Mouse (Mus musculus) embryonic facial prominence, embryonic 13.5 days (tissue): ENCODE measurements around the gene Ss18l1. TPM values are rescaled to one million over a fixed set of nuclear protein-coding genes. Genes with fewer than 3 reads are reported as not detected.
A peak's percentile ranks its signal among the peaks of the same experiment; 100 is the strongest.

Experiments
- ATAC-seq: fragments of 200-750 bp; cut with Nextera tagmentation; 2 replicates; pipeline ENCODE4 v1.8.0; 2017; ENCODE audit warnings: low read depth; ENCODE audit not compliant: insufficient number of reproducible peaks, insufficient read depth, low FRiP score, low TSS enrichment
- H3K27ac ChIP-seq: fragments of 300-500 bp; sonication (generic); 2 replicates; pipeline ENCODE4 v1.5.1; 2015; ENCODE audit warnings: moderate library complexity, mild to moderate bottlenecking, inconsistent platforms
- H3K27me3 ChIP-seq: fragments of 300-500 bp; sonication (generic); 2 replicates; pipeline ENCODE4 v1.6.1; 2015; ENCODE audit warnings: mild to moderate bottlenecking, inconsistent platforms
- H3K36me3 ChIP-seq: fragments of 300-500 bp; sonication (generic); 2 replicates; pipeline ENCODE4 v1.6.1; 2015; ENCODE audit warnings: mild to moderate bottlenecking, inconsistent platforms
- H3K4me1 ChIP-seq: fragments of 300-500 bp; sonication (generic); 2 replicates; pipeline ENCODE4 v1.6.1; 2015; ENCODE audit warnings: inconsistent platforms
- H3K4me2 ChIP-seq: fragments of 300-500 bp; sonication (generic); 2 replicates; pipeline ENCODE4 v1.6.1; 2015; ENCODE audit warnings: moderate library complexity, mild to moderate bottlenecking, inconsistent platforms
- H3K4me3 ChIP-seq: fragments of 300-500 bp; sonication (generic); 2 replicates; pipeline ENCODE4 v1.5.1; 2015; ENCODE audit warnings: mild to moderate bottlenecking, inconsistent platforms
- H3K9ac ChIP-seq: fragments of 300-500 bp; sonication (generic); 2 replicates; pipeline ENCODE4 v1.6.1; 2015; ENCODE audit warnings: mild to moderate bottlenecking, inconsistent platforms
- H3K9me3 ChIP-seq: fragments of 300-500 bp; sonication (generic); 2 replicates; pipeline ENCODE4 v1.6.1; 2016; ENCODE audit warnings: inconsistent platforms
- WGBS: fragments of 180-500 bp; shearing (Covaris S2); methylation state at CpG from one replicate; pipeline ENCODE4 v1.1.7; 2015; ENCODE audit warnings: mixed read lengths; 5-methylcytosine and 5-hydroxymethylcytosine counted together
- polyA plus RNA-seq: library from polyadenylated mRNA; unstranded; fragments of >200 nt; fragmentation: Nextera tagmentation; extraction: Ambion mirVana; gene quantifications from 2 replicates; pipeline ENCODE4 v1.2.1, GENCODE M21; 2015

Ss18l1 gene
- polyA plus RNA-seq, 1 experiment from 2014 or later, result 6.2 TPM

GRCm38 (mm10) chr2:180020091-180020661 is 22.1 kb upstream of the Ss18l1 start:
- no peak overlapping the region for H3K4me2 ChIP-seq
- no peak overlapping the region for H3K4me3 ChIP-seq
- no peaks in the 10 kb centered on the region for H3K9me3 ChIP-seq
- H3K36me3 ChIP-seq, result no peaks in the 10 kb centered on the region
- no peaks in the 10 kb centered on the region for H3K4me1 ChIP-seq
- H3K9ac ChIP-seq, result no peak overlapping the region
- ATAC-seq, result no peak
- WGBS, result 78% methylated on average over 7 of the region's 7 CpGs
- H3K27ac ChIP-seq, result no peak overlapping the region
- H3K27me3 ChIP-seq, result peaks cover 26% of the 10 kb centered on the region

- Histone ChIP-seq H3K27ac (no peak overlapping the region), H3K9me3 (no peaks in the 10 kb centered on the region), H3K4me1 (peaks cover 3% of the 10 kb centered on the region), H3K9ac (no peak overlapping the region), H3K27me3 (peaks cover 26% of the 10 kb centered on the region), H3K36me3 (no peaks in the 10 kb centered on the region), H3K4me3 (no peak overlapping the region), H3K4me2 (no peak overlapping the region)
- no peak for ATAC-seq
- 78% methylated on average over 8 of the region's 8 CpGs for WGBS
These were observed 21.4 kb upstream of the Ss18l1 start for GRCm38 (mm10) chr2:180020919-180021318.

GRCm38 (mm10) chr2:180022751-180023150 is 19.6 kb upstream of the Ss18l1 start:
- H3K36me3 ChIP-seq, result peaks cover 2% of the 10 kb centered on the region
- no peaks in the 10 kb centered on the region for H3K9me3 ChIP-seq
- H3K9ac ChIP-seq, result no peak overlapping the region
- H3K4me1 ChIP-seq, result peaks cover 21% of the 10 kb centered on the region
- peaks cover 26% of the 10 kb centered on the region for H3K27me3 ChIP-seq
- 56% methylated on average over 6 of the region's 6 CpGs for WGBS
- H3K4me3 ChIP-seq, result no peak overlapping the region
- ATAC-seq, result no peak
- no peak overlapping the region for H3K27ac ChIP-seq
- H3K4me2 ChIP-seq, result no peak overlapping the region

GRCm38 (mm10) chr2:180024401-180025098 is 17.8 kb upstream of the Ss18l1 start, which contains the start of gene Lsm14b:
Gene Lsm14b, plus strand, starts transcription at chr2:180024987.
- Histone ChIP-seq H3K4me2 (peak within 1 kb of the TSS; percentile 92), H3K4me1 (peaks cover 34% of the 10 kb centered on the region), H3K9ac (peak within 1 kb of the TSS; percentile 96), H3K27me3 (peaks cover 26% of the 10 kb centered on the region), H3K4me3 (peak within 1 kb of the TSS; percentile 96), H3K9me3 (no peaks in the 10 kb centered on the region), H3K27ac (peak within 1 kb of the TSS; percentile 96), H3K36me3 (peaks cover 20% of the 10 kb centered on the region)
- under 1% methylated on average over 76 of the region's 80 CpGs for WGBS
- ATAC-seq, result peak; percentile 95

- peak overlapping the region; percentile 92 for H3K4me2 ChIP-seq
- ATAC-seq, result peak; percentile 5; the same call in 1 of the 2 replicates
- peaks cover 26% of the 10 kb centered on the region for H3K27me3 ChIP-seq
- peak overlapping the region; percentile 96 for H3K4me3 ChIP-seq
- peak overlapping the region; percentile 96 for H3K27ac ChIP-seq
- H3K4me1 ChIP-seq, result peaks cover 34% of the 10 kb centered on the region
- H3K9ac ChIP-seq, result peak overlapping the region; percentile 96
- under 1% methylated on average over 84 of the region's 84 CpGs for WGBS
- peaks cover 27% of the 10 kb centered on the region for H3K36me3 ChIP-seq
- H3K9me3 ChIP-seq, result no peaks in the 10 kb centered on the region
These were observed 17.0 kb upstream of the Ss18l1 start for GRCm38 (mm10) chr2:180025135-180025860.

- Histone ChIP-seq H3K9ac (peak overlapping the region; percentile 96), H3K4me2 (peak overlapping the region; percentile 92), H3K4me1 (peaks cover 34% of the 10 kb centered on the region), H3K4me3 (peak overlapping the region; percentile 96), H3K27me3 (peaks cover 24% of the 10 kb centered on the region), H3K27ac (peak overlapping the region; percentile 96), H3K9me3 (no peaks in the 10 kb centered on the region), H3K36me3 (peaks cover 33% of the 10 kb centered on the region)
- no peak for ATAC-seq
- WGBS, result 3% methylated on average over 6 of the region's 6 CpGs
These were observed 16.5 kb upstream of the Ss18l1 start for GRCm38 (mm10) chr2:180025861-180026200.

GRCm38 (mm10) chr2:180027768-180028167 is 14.5 kb upstream of the Ss18l1 start:
- Histone ChIP-seq H3K9me3 (no peaks in the 10 kb centered on the region), H3K4me2 (peak overlapping the region; percentile 92), H3K27me3 (peaks cover 8% of the 10 kb centered on the region), H3K9ac (peak overlapping the region; percentile 96), H3K36me3 (peaks cover 52% of the 10 kb centered on the region), H3K4me3 (peak overlapping the region; percentile 96; the same call in 1 of the 2 replicates), H3K4me1 (peaks cover 34% of the 10 kb centered on the region), H3K27ac (no peak overlapping the region)
- ATAC-seq, result no peak
- WGBS, result 78% methylated on average over 9 of the region's 9 CpGs

- Histone ChIP-seq H3K4me3 (no peak overlapping the region), H3K27me3 (no peaks in the 10 kb centered on the region), H3K9me3 (no peaks in the 10 kb centered on the region), H3K4me2 (no peak overlapping the region), H3K36me3 (peaks cover 86% of the 10 kb centered on the region), H3K9ac (no peak overlapping the region), H3K27ac (no peak overlapping the region), H3K4me1 (peaks cover 40% of the 10 kb centered on the region)
- no peak for ATAC-seq
- WGBS, result 91% methylated on average over 6 of the region's 6 CpGs
These were observed 11.0 kb upstream of the Ss18l1 start for GRCm38 (mm10) chr2:180031270-180031669.

- Histone ChIP-seq H3K4me1 (peaks cover 23% of the 10 kb centered on the region), H3K27ac (no peak overlapping the region), H3K9me3 (no peaks in the 10 kb centered on the region), H3K4me3 (no peak overlapping the region), H3K4me2 (no peak overlapping the region), H3K27me3 (no peaks in the 10 kb centered on the region), H3K9ac (no peak overlapping the region), H3K36me3 (peaks cover 99% of the 10 kb centered on the region)
- 80% methylated on average over 3 of the region's 3 CpGs for WGBS
- ATAC-seq, result no peak
These were observed 9.4 kb upstream of the Ss18l1 start for GRCm38 (mm10) chr2:180032925-180033324.

- Histone ChIP-seq H3K9me3 (no peaks in the 10 kb centered on the region), H3K9ac (0 out of 2 replicates have a peak overlapping the region, but pooled peaks have one; percentile 27), H3K27ac (no peak overlapping the region; the same call in 1 of the 2 replicates), H3K36me3 (peaks cover 99% of the 10 kb centered on the region), H3K4me1 (peaks cover 13% of the 10 kb centered on the region), H3K4me2 (no peak overlapping the region), H3K27me3 (no peaks in the 10 kb centered on the region), H3K4me3 (no peak overlapping the region)
- WGBS, result 43% methylated on average over 3 of the region's 3 CpGs
- no peak for ATAC-seq
These were observed 8.4 kb upstream of the Ss18l1 start for GRCm38 (mm10) chr2:180033956-180034355.

- peaks cover 94% of the 10 kb centered on the region for H3K36me3 ChIP-seq
These were observed 7.6 kb upstream of the Ss18l1 start for GRCm38 (mm10) chr2:180034753-180035152.

More at GRCm38 (mm10) chr2:180034753-180035152, 7.6 kb upstream of the Ss18l1 start:
- ATAC-seq, result no peak
- no peak overlapping the region for H3K4me3 ChIP-seq
- H3K27me3 ChIP-seq, result no peaks in the 10 kb centered on the region
- H3K9ac ChIP-seq, result no peak overlapping the region
- H3K4me2 ChIP-seq, result no peak overlapping the region
- H3K9me3 ChIP-seq, result no peaks in the 10 kb centered on the region
- H3K27ac ChIP-seq, result no peak overlapping the region
- peaks cover 16% of the 10 kb centered on the region for H3K4me1 ChIP-seq
- WGBS, result 60% methylated on average over 5 of the region's 5 CpGs
